Mouse (Mus musculus): ENCODE results near the gene Olfr165.
"Not testable (repeated sequence)": the region's sequence is repeated elsewhere in the genome, so short reads cannot be mapped to it uniquely, and the experiment has no call there.

Gene Olfr165

GRCm38 (mm10) chr16:19423034-19423433 lies at the start of gene Olfr165:
TSS of gene Olfr165 (minus strand) at chr16:19423134.
- DNase-seq (ENCODE audit: low spot score in 2 of 2), result no peak

- DNase-seq (ENCODE audit: low spot score in 2 of 2), result no peak
Observed at GRCm38 (mm10) chr16:19464365-19464764, 41.4 kb upstream of the Olfr165 start.

GRCm38 (mm10) chr16:19458741-19459140 lies 35.8 kb upstream of the Olfr165 start:
- not testable (repeated sequence) for DNase-seq (ENCODE audit: low spot score in 2 of 2)

GRCm38 (mm10) chr16:19387984-19388383 lies 35.0 kb downstream of the Olfr165 start:
- no peak for DNase-seq (ENCODE audit: low spot score in 2 of 2)

All from urinary bladder, postnatal 36 days (tissue).